Mouse (Mus musculus) lung, embryonic 15.5 days (tissue): ENCODE results near the gene Ets1. TPM values are rescaled to one million over a fixed set of nuclear protein-coding genes. Genes with fewer than 3 reads are reported as not detected.

Experiments
- ATAC-seq: fragments of 200-750 bp; cut with Nextera tagmentation; 2 replicates; pipeline ENCODE4 v1.8.0; 2017; ENCODE audit warnings: moderate number of reproducible peaks, borderline replicate concordance; ENCODE audit not compliant: low FRiP score, low TSS enrichment; ENCODE audit errors: extremely low read depth
- H3K27ac ChIP-seq: fragments of 300-500 bp; sonication (generic); 2 replicates; pipeline ENCODE4 v1.5.1; 2015; ENCODE audit warnings: moderate library complexity, mild to moderate bottlenecking, inconsistent platforms
- H3K27me3 ChIP-seq: fragments of 300-500 bp; sonication (generic); 2 replicates; pipeline ENCODE4 v1.6.1; 2015; ENCODE audit warnings: inconsistent platforms
- H3K36me3 ChIP-seq: fragments of 300-500 bp; sonication (generic); 2 replicates; pipeline ENCODE4 v1.6.1; 2015; ENCODE audit warnings: inconsistent platforms
- H3K4me1 ChIP-seq: fragments of 300-500 bp; sonication (generic); 2 replicates; pipeline ENCODE4 v1.6.1; 2015; ENCODE audit warnings: inconsistent platforms
- H3K4me2 ChIP-seq: fragments of 300-500 bp; sonication (generic); 2 replicates; pipeline ENCODE4 v1.6.1; 2015; ENCODE audit warnings: inconsistent platforms, mild to moderate bottlenecking, moderate library complexity
- H3K4me3 ChIP-seq: fragments of 300-500 bp; sonication (generic); 2 replicates; pipeline ENCODE4 v1.5.1; 2015; ENCODE audit warnings: mild to moderate bottlenecking, inconsistent platforms
- H3K9ac ChIP-seq: fragments of 300-500 bp; sonication (generic); 2 replicates; pipeline ENCODE4 v1.6.1; 2015; ENCODE audit warnings: inconsistent platforms
- H3K9me3 ChIP-seq: fragments of 300-500 bp; sonication (generic); 2 replicates; pipeline ENCODE4 v1.6.1; 2016; ENCODE audit warnings: inconsistent platforms
- WGBS: fragments of 180-500 bp; shearing (Covaris S2); methylation state at CpG from one replicate; pipeline ENCODE4 v1.1.7; 2015; 5-methylcytosine and 5-hydroxymethylcytosine counted together
- polyA plus RNA-seq: library from polyadenylated mRNA; unstranded; fragments of >200 nt; fragmentation: Nextera tagmentation; extraction: Ambion mirVana; gene quantifications from 2 replicates; pipeline ENCODE4 v1.2.1, GENCODE M21; 2015

The Ets1 gene
- polyA plus RNA-seq, 1 experiment from 2014 or later: 106 TPM

DNA sequence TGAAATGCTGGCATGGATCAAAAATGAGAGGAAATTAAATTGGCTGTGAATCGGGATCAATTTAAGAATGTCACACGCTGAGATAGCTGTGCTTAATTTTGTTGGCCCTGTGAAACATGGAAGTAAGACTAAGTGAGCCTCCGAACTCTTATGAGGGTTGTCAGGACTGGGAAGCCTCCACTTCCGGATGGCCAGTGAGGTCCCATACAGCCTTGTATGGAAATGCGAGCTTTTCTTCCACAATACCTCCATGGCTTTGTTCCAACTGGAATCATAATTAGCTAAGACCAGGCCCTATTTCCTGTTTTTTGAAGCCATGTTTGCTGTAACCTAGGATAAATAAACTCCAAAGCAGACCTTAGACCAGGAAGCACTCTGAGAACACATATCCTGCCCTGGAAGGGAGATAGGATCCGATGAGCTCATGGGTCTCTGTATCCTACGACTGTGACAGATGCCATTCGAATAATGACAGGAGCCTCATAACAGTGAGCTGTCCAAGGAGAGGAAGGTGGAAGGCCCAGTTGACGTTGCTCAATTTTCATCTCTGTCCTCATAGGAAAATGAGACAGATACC lies 17.4 kb upstream of the Ets1 start:
- ATAC-seq: 0 out of 2 replicates have a peak, but pooled peaks have one; percentile 42
- H3K27me3 ChIP-seq: no peaks in the 10 kb centered on the region
- no peak overlapping the region for H3K27ac ChIP-seq
- no peak overlapping the region for H3K4me3 ChIP-seq
- peaks cover 9% of the 10 kb centered on the region for H3K4me1 ChIP-seq
- no peaks in the 10 kb centered on the region for H3K36me3 ChIP-seq
- no peak overlapping the region for H3K4me2 ChIP-seq
- no peak overlapping the region for H3K9ac ChIP-seq
- WGBS: 76% methylated on average over 9 of the region's 9 CpGs
- H3K9me3 ChIP-seq: no peaks in the 10 kb centered on the region

- peaks cover 4% of the 10 kb centered on the region; the same call in 1 of the 2 replicates for H3K4me1 ChIP-seq
- no peaks in the 10 kb centered on the region for H3K36me3 ChIP-seq
- no peak overlapping the region for H3K9ac ChIP-seq
- no peak overlapping the region for H3K27ac ChIP-seq
- ATAC-seq: no peak
- H3K4me3 ChIP-seq: no peak overlapping the region
- H3K27me3 ChIP-seq: no peaks in the 10 kb centered on the region
- 83% methylated on average over 6 of the region's 6 CpGs for WGBS
- no peak overlapping the region for H3K4me2 ChIP-seq
- H3K9me3 ChIP-seq: no peaks in the 10 kb centered on the region
Observed at GRCm38 (mm10) chr9:32619661-32620060, 16.4 kb upstream of the Ets1 start.

DNA sequence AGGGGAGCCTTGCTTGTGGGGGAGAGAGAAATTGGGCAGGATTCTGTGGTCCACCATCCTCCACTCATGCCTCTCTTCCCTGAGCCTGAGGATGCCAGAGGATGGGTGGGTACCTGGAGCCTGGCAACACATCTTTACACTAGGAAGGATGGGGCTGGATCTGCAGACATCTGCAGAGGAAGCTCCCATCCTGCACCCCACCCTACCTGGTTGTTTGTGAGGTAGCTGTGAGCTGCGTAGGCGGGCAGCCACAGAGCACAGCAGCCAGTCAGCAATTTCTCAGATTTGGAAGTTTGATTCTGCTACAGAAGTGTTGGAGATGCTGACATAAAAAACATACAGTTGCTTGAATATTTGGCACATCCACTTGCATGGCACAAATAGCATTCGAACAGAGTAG lies 15.6 kb upstream of the Ets1 start:
- H3K9me3 ChIP-seq: no peaks in the 10 kb centered on the region
- no peaks in the 10 kb centered on the region for H3K27me3 ChIP-seq
- H3K4me3 ChIP-seq: no peak overlapping the region
- H3K4me2 ChIP-seq: no peak overlapping the region
- H3K9ac ChIP-seq: no peak overlapping the region
- H3K36me3 ChIP-seq: no peaks in the 10 kb centered on the region
- H3K27ac ChIP-seq: no peak overlapping the region
- peaks cover 4% of the 10 kb centered on the region; the same call in 1 of the 2 replicates for H3K4me1 ChIP-seq
- 94% methylated on average over 3 of the region's 3 CpGs for WGBS
- ATAC-seq: no peak

DNA sequence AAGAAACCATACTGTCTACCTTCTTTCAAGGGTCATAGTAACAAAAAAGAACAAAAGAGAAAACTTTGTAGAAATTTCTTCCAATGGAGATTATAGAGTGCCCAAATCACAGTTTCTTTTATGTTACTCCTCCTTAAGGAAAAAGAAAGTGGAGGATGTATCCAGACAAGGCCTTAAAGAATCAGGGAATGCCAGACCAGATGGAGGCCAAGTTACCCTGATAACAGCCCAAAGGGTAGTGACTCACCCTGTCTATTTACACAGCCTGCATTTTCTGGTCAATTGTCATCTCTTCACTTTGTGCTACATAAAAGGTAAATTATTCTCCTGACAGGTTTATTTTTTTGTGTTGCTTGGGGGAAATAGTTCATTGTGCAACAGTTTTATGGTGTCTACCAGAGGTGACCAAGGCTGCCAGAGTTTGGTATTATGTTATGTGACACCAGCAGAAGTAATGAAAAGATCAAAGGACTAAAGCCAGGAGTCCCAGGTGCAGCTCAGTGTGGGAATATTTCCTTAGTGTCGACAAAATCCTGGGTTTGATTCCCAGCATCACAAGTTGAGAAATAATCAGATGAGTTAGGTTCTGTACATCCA lies 6.5 kb upstream of the Ets1 start:
- Histone ChIP-seq H3K27me3 (no peaks in the 10 kb centered on the region), H3K9ac (no peak overlapping the region), H3K9me3 (no peaks in the 10 kb centered on the region), H3K4me1 (no peaks in the 10 kb centered on the region), H3K36me3 (no peaks in the 10 kb centered on the region), H3K27ac (no peak overlapping the region), H3K4me3 (no peak overlapping the region), H3K4me2 (no peak overlapping the region)
- no peak for ATAC-seq
- WGBS: 46% methylated on average over 1 of the region's 1 CpGs

DNA sequence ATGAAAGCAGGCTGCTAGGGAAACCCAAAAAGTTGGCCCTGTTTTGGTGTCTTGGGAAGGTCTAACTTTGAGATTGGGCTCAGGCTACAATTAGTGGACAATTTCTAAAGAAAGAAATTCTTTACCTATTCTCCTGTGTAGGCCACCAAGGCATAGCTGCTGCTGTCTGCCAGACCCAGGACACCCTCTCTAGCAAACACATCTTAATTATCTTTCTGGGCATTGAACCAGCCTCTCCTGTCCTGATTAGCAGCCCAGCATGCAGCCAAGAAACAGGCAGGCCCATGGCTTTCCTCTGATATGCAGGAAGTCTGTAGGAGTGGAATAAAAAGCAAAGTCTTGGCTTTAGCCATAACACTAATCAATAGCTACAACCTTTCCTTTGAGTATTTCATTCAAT lies 4.7 kb upstream of the Ets1 start:
- Histone ChIP-seq H3K4me2 (no peak overlapping the region), H3K36me3 (no peaks in the 10 kb centered on the region), H3K9ac (no peak overlapping the region), H3K4me3 (no peak overlapping the region), H3K27me3 (no peaks in the 10 kb centered on the region), H3K27ac (no peak overlapping the region), H3K9me3 (no peaks in the 10 kb centered on the region), H3K4me1 (no peaks in the 10 kb centered on the region)
- ATAC-seq: no peak

DNA sequence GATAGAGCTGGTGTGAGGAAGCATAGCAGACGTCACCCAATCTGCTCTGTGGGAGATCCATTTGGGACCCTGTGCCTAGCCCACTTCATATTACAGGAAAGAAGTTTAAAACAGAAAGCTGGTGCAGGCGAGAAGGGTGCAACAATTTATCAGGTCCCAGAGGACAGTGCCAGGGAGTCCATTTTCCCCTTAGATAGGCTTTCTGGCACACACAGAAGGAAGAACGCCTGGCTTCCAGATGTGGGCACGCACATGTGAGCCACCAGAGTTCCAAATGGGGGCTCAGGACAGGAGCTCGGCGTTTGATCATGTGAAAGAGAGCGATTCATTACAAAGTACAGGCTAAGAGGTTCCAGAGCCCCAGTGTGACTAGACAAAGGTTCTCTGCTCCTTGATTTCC lies 3.8 kb upstream of the Ets1 start:
- Histone ChIP-seq H3K9ac (no peak overlapping the region), H3K27me3 (no peaks in the 10 kb centered on the region), H3K4me3 (no peak overlapping the region), H3K36me3 (no peaks in the 10 kb centered on the region), H3K4me2 (no peak overlapping the region), H3K27ac (no peak overlapping the region), H3K9me3 (no peaks in the 10 kb centered on the region), H3K4me1 (peaks cover 9% of the 10 kb centered on the region)
- 72% methylated on average over 7 of the region's 7 CpGs for WGBS
- no peak for ATAC-seq

DNA sequence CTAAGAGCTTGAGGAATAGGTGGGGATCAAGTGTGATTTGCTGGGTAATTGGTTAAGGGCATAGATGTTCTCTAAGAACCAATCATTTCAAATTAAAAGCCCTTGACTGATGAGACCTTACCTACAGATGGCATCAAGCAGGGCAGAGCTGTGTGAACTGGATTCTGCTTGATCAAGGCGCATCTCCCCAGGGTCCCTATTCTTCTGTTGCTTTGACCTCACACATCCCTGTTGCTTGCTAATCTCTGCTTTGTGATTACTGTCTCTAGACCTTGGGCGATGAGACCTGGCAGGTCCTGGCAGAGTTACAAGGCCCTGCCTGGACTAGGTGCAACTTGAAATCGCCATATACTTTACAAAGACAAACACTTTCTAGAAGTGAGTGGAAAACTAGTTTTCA lies 9.0 kb downstream of the Ets1 start:
- Histone ChIP-seq H3K9ac (no peak overlapping the region), H3K4me3 (no peak overlapping the region), H3K9me3 (no peaks in the 10 kb centered on the region), H3K4me1 (peaks cover 45% of the 10 kb centered on the region), H3K27me3 (no peaks in the 10 kb centered on the region), H3K27ac (no peak overlapping the region), H3K4me2 (no peak overlapping the region), H3K36me3 (no peaks in the 10 kb centered on the region)
- ATAC-seq: no peak
- 61% methylated on average over 3 of the region's 3 CpGs for WGBS

GRCm38 (mm10) chr9:32645475-32645874 lies 9.5 kb downstream of the Ets1 start:
- Histone ChIP-seq H3K4me1 (peaks cover 45% of the 10 kb centered on the region), H3K27me3 (no peaks in the 10 kb centered on the region), H3K9me3 (no peaks in the 10 kb centered on the region), H3K4me3 (peak overlapping the region; percentile 22; the same call in 1 of the 2 replicates), H3K36me3 (no peaks in the 10 kb centered on the region), H3K4me2 (peak overlapping the region; percentile 54), H3K9ac (0 out of 2 replicates have a peak overlapping the region, but pooled peaks have one; percentile 13), H3K27ac (peak overlapping the region; percentile 87)
- ATAC-seq: no peak
- WGBS: 13% methylated on average over 9 of the region's 9 CpGs

DNA sequence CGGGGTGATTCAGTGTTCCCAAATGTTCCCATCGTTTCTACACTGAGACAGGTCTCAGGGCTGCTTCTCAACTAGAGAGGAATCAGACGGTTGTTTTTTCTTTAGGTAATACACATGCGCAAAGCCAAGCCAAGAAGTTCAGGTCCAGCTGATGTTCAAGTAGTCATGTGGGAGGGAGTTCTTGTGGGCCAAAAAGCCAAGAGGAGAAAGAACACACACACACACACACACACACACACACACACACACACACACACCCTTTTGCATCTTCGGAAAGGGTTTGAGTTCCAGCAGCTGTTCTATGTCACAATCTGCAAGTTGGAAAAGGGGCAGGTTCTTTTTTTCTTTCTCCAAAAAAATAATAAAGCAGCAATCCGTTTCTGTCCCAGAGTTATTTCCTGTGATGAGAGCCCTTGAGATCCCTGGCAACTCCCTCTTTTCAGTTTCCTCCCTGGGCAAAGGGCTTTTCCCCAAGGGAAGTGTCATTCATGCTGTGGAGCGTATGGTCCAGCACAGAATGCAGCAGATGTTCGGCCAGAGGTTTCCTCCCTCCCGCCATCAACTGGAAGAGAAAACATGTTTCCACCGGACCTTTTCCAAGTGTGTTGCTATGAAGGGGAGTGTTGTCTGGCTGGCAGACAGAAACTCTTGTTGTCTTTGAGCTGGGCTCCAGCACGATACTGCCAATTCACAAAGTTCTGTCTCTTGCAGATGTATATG lies 10.7 kb downstream of the Ets1 start:
- Histone ChIP-seq H3K4me3 (peak overlapping the region; percentile 22), H3K27ac (peak overlapping the region; percentile 87), H3K4me2 (peak overlapping the region; percentile 54), H3K4me1 (peaks cover 45% of the 10 kb centered on the region), H3K9ac (peak overlapping the region; percentile 31; the same call in 1 of the 2 replicates), H3K36me3 (no peaks in the 10 kb centered on the region), H3K27me3 (no peaks in the 10 kb centered on the region), H3K9me3 (no peaks in the 10 kb centered on the region)
- peak; percentile 91 for ATAC-seq
- 9% methylated on average over 11 of the region's 11 CpGs for WGBS

DNA sequence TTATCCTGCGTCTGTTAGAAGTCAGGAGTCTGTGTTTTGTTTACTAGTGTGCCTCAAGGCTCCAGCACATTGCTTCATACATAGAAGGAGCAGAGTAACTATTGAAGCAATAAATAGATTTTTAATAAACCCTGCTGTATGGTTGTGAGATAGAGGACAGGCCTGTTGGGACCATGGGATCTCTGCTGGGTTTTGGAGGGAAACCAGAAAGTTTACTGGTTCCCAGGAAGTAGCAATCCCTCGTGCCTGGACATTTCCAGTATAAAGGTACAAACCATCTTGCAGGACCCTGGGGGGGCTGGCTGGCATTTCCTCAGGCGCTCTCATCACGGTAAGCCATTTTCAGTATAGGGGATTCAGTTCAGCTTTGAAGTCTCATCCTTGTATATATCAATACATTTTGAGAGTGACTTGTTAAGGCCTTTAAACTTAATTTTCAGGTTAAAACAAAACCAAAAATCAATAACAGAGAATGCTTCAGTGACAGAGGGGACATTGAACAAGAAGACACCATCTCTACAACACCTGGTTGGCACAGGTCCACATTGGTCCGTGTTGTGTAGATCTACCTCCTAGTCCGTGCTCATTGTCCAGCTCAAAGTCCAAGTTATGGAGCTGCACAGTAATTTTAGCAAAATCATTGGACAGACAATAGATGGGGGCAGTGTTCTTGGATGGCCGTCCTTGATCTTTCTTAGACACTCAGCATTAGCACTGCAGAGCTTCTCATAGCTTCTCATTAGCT lies 11.7 kb downstream of the Ets1 start:
- peak overlapping the region; percentile 87 for H3K27ac ChIP-seq
- 0 out of 2 replicates have a peak, but pooled peaks have one; percentile 2 for ATAC-seq
- no peaks in the 10 kb centered on the region for H3K9me3 ChIP-seq
- no peak overlapping the region for H3K4me3 ChIP-seq
- H3K27me3 ChIP-seq: no peaks in the 10 kb centered on the region
- H3K4me2 ChIP-seq: no peak overlapping the region
- H3K9ac ChIP-seq: no peak overlapping the region
- WGBS: 68% methylated on average over 7 of the region's 7 CpGs
- no peaks in the 10 kb centered on the region for H3K36me3 ChIP-seq
- H3K4me1 ChIP-seq: peaks cover 45% of the 10 kb centered on the region

DNA sequence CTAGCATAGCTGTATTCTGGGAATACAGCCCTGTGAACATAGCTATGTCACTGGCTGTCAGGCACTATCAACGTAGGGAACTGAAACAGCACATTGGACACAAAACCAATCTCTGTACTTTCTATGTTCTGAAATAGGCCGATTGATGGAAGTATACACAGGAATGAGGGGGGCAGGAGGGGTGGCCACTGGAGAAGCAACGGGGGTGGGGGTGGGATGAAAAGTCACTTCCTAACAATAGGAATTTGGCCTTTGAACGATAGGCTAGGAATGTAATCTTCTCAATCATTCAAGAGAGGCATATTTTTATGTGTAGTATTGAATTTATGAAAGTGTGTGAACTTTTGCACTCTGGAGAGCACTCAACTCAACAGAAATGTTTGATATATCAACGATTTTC lies 12.3 kb downstream of the Ets1 start:
- H3K9me3 ChIP-seq: no peaks in the 10 kb centered on the region
- no peak for ATAC-seq
- H3K4me1 ChIP-seq: peaks cover 45% of the 10 kb centered on the region
- peak overlapping the region; percentile 87 for H3K27ac ChIP-seq
- H3K27me3 ChIP-seq: no peaks in the 10 kb centered on the region
- H3K4me2 ChIP-seq: no peak overlapping the region
- no peaks in the 10 kb centered on the region for H3K36me3 ChIP-seq
- no peak overlapping the region for H3K4me3 ChIP-seq
- WGBS: 18% methylated on average over 5 of the region's 5 CpGs
- H3K9ac ChIP-seq: no peak overlapping the region

DNA sequence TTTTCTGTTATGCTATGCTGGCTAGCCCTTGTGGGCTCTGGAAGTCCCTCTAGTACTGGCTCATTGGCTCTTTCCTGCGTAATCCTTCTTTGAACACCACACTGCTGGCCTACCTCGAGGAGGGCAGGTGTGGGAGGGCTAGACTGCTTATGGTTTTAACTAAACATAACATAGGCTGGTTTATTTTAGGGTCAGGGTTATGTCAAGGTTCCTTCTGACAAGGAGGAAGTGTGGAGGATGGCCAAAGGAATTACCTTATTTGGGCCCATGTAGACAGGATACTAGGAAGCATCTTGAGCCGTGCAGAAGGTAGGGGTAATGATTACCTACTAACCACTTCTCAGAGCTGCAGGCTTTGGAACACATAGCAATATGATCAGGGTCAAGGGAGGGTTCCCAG lies 14.7 kb downstream of the Ets1 start:
- Histone ChIP-seq H3K4me1 (peaks cover 36% of the 10 kb centered on the region), H3K4me2 (no peak overlapping the region), H3K9me3 (no peaks in the 10 kb centered on the region), H3K36me3 (no peaks in the 10 kb centered on the region), H3K27ac (no peak overlapping the region), H3K9ac (no peak overlapping the region), H3K27me3 (no peaks in the 10 kb centered on the region), H3K4me3 (no peak overlapping the region)
- WGBS: 53% methylated on average over 3 of the region's 3 CpGs
- ATAC-seq: no peak
